Mouse (Mus musculus): ENCODE measurements around the gene Tbc1d9b.

- TF ChIP-seq CTCF (IDR thresholded peaks at IDR 0.05; ENCODE audit: low read depth) (no peak), EP300 (IDR thresholded peaks at IDR 0.05; ENCODE audit: low read depth) (no peak)
Measured at GRCm38 (mm10) chr11:50176351-50176750, 45.2 kb downstream of the Tbc1d9b start.
